Mouse (Mus musculus): ENCODE measurements around the gene Trmt44.
"Not testable (repeated sequence)": the region's sequence is repeated elsewhere in the genome, so short reads cannot be mapped to it uniquely, and the experiment has no call there.

The Trmt44 gene

GRCm38 (mm10) chr5:35584259-35584658, 9.4 kb upstream of the Trmt44 start:
- DNase-seq = not testable (repeated sequence)

DNA sequence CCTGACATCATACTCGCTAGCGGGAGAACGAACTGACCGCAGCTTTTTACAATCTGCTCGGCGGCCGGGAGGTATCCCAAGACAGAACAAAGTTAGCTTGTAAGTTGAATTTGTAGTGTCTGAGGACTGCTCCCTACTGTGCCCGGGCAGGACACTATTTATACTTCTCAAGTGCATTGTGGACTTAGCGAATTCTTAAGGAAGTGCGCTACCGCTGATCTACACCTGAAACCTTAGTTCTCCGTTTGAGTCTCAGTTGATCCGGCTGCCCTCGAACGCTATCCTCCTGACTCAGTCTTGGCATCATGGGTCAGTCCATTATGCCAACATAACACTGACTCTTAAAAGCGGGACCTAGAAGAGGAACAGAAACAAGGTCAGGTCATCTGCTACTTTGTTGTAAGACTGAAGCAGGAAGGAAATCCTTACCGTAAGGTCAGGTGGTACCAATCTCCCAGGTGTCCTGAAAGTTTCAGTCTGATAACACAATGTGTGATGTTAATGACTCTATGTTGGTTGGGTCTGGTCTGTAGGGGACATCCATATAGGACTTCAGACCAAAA, 8.4 kb upstream of the Trmt44 start:
- no peak for DNase-seq

- DNase-seq = peak; percentile 97
These were observed 7.8 kb upstream of the Trmt44 start, which contains the start of gene Acox3 for GRCm38 (mm10) chr5:35582445-35583220. Gene Acox3, plus strand, starts transcription at chr5:35583040.

DNA sequence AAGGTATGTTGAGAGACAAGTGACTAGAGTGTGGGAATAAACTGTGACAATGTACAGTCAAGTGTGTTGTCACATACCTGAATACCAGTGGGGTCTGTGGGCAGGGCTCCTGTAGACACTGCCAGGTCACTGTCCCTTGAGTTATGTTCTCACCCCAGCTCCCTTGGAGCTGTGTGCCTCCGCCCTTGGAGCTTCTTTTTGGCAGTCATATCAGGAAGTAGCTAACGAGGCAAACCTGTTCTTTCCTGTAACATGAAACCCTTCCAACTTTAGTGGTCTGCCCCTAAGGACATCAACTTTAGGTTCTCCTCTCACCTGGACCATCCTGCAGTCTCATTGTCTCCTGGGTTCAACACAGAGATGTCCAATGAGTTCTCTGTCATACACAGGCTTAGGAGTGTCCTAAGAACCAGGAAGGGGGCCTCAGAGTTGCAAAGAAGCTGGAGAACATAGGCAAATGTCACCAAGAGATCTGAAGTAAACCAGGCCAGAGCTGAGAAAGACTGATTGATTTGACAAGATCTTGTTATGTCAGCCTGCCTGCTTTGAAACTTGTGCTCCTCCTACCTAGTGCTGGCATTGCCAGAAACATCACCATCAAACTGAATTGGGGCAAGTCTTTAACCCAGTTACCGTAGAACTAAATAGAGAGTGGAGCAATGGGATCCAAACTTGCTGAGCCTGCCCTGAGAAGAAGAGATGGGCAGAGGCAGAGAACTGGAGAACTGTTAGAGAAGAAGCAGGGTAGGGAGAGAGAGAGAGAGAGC, 5.5 kb upstream of the Trmt44 start:
- DNase-seq = no peak

DNA sequence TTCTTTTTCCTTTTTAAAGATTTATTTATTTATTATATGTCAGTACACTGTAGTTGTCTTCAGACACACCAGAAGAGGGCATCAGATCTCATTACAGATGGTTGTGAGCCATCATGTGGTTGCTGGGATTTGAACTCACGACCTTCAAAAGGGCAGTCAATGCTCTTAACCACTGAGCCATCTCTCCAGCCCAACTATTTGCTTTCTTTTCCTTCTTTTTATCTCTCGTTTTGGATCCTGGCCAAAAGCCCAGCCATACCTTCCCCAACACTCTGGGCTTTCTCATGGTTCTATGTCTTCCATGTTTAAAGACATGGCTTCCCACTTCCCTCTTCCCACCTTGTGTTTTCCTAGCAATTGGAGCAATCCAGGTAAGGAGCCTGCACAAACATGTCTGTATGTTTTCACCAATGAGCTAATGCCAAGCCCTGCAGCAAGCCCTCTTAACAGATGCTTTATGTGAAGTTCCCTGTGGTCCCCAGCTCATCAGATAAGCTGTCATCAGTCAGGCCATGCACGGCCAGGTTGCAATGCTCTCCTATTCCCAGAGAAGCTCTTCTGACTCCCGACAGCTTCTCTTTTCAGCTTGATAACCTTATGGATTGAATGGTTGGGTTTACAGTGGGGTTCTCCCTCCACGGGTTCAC, 4.5 kb upstream of the Trmt44 start:
- no peak for DNase-seq

DNA sequence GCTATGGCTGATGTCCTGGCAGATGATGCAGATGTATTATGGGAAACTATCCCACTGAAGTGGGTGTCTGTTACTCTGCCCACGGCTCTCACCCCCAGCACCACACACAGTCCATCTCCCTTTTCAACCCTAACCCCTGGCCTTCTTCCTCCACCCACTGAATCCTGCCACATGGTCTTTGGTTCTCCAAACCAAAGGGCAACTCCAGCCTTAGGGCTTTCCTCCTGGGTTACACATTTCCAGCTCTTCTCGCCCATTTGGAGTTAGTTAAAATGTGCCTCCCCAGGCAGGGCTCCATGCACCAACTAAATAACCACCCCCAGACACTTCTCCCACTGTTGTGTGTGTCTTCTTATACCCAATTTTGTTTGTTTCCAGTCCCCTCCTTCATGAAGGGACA, 3.5 kb upstream of the Trmt44 start:
- DNase-seq = no peak

GRCm38 (mm10) chr5:35576409-35577020, 1.6 kb upstream of the Trmt44 start:
- DNase-seq = no peak

- DNase-seq = no peak
These were observed 3.3 kb downstream of the Trmt44 start for GRCm38 (mm10) chr5:35571546-35571945.

GRCm38 (mm10) chr5:35566632-35567031, 8.2 kb downstream of the Trmt44 start:
- no peak for DNase-seq

DNA sequence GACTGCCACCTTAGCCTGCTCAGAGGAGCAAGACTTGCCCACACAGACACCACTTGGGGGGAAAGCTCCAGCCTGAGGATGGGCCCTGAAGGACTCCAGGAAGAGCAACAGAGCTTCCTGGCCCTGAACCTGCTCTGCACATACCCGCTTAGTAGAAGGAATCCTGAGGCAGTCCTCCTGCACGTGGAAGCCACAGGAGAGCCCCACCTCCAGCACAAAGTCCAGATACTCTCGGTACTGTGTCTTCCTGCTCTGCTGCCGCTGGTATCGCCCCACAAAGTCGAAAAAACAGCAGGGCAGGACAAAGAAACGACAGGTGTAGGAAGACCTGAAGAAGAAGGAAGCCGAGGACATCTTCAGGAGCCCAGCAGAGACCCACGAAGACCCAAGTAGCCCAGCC, 9.7 kb downstream of the Trmt44 start:
- no peak for DNase-seq

DNA sequence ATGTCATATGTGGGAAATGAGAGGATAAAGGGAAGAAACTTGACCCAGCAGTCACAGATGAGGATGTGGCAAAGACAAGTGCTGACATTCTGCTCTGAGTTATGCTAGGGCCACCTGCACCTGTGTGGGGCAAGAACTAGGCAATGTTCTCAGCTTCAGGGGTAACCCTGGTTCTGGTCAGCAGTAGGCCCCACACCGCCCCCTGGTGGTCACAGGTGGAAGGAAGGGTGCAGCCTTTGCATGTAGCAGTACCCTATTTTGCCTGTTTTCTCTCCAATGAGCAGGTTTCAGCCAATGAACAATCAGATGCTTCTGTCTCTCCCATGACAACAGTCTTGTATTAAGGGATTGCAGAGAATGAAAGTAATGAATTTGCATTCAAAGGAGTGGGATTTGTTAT, 11.4 kb downstream of the Trmt44 start:
- DNase-seq = peak; percentile 61

DNA sequence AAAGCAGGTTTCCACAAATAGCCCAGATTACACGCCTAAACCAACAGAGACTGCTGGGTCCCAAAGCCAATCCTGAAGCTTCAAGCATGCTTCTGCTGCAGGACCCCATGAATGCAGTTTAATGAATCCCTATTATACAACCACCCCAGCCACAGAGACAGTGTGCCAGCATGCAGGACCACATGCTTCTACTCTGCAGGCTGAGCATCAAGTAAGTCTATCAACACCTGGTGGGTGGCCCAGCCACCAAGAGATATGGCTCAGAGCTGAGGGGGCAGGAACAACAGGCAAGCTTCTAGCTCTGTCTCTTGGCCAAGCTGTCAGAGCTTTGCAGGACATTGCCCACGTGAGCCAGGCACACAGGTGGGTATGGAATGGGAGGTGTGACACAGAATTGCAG, 12.3 kb downstream of the Trmt44 start:
- no peak for DNase-seq

- DNase-seq = no peak
These were observed 15.4 kb downstream of the Trmt44 start for GRCm38 (mm10) chr5:35559447-35559846.

- DNase-seq = no peak
These were observed 16.8 kb downstream of the Trmt44 start for GRCm38 (mm10) chr5:35557946-35558621.

DNA sequence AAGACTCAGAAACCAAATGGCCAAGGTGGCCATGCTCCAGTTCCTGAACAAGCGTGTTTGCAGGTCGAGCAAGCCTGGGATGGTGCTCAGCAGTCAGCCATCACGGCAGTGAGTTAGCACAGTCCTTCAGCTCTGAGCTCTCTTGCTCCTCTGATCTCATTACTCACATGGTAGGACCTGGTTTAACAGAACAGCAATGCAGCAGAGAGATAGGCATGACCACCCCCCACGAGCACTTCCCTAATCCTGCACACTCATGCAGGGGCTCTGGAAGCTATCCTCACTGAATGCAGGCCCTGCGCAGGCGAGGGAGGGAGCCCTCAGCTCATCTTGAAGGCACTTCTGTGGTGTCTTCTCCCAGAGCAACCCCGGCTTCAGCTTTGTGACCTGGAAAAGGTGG, 18.5 kb downstream of the Trmt44 start:
- DNase-seq = no peak

- DNase-seq = no peak
These were observed 21.9 kb downstream of the Trmt44 start for GRCm38 (mm10) chr5:35552838-35553539.

DNA sequence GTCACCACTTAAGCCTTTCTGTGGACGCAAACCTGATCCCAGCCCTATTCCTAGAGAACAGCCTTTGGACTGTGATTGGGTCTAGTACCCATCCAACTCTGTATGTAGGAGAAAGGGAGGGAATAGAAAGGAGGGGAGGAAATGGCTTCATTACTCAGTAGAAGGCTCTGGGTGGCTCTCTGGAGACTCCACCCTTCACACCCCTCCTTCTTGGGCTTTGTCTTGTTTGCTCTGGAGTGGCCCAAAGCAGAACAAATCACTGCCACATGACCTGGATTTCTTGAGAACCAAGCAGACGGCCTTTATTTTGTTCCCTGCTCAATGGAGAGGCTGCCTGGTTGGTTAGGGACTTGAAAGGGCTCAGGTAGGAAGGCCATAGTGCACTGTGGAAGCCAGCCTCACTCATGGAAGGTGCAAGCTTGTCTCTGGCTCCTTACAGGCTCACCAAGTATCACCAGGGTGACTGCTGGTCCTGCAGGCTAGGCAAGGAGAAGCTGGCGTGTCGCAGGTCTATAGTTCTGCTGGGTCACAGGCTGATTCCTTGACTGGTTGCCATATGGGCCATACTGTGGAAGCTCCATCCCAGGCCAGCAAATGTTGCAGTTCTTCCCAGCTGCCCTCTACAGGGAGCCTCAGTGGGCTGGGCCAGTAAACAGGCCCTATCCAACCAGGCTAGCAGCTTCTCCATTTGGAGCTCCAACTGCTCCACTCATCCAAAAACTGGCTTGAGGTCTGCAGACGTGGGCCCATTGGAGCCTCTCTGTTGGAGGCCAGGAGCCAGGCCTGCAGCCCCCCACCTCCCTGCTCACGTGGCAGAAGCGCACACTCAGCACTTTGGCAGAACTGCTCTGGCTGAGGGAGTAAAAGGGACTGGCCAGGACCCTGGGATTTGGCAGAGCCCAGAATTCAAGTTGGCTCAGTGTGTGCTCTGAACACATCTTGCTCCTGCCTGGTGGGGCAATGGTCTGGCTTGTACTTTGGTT, 22.7 kb downstream of the Trmt44 start:
- DNase-seq = peak; percentile 84

DNA sequence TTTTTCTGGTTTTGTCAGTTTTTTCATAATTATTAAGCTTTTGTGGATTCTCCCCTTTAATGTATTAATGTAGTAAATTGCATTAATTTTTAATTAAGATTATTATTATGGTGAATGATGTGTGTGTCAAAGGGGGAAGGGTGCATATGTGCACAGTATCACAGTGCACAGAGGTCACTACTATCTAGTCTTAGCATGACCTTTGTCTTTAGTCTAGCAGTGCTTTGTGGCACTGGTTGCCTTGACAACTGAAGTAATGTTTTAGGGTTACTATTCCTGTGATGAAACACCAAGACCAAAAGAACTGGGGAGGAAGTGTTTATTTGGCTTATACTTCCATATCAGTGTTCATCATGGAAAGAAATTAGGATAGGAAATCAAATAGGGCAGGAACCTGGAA, 28.7 kb downstream of the Trmt44 start:
- no peak for DNase-seq

DNA sequence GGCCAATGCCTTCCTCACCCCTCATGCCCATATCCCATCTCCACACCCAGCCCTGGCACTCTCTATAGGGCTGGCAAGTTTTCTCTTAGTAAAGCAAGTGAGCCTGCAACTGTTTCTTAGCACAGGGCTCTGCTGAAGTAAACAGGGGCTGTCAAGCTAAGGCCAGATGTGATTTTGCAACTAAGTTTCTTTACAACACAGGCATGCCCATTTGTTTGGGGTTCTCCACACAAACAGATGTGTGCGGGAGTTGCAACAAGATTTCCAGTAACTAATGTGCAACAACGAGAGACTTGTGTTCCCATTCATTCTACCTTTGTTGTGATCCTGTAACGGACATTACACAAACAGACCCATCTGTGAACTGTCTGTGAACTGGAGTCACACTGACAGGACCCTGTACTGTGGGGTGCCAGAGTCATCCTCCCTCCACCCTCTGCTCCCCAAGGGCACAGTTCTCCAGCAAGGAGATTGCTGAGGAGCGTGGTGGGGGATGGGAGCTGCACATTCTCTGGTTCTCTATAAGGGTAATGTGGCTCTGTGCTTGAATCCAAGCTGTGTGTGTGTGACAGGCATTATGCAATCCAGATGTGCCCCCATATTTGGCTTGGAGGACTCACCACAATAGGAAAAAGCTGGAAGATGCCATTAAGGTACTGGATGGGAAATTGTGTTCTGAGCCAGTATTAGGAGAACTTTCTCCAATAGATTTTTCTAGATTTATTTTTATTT, 33.6 kb downstream of the Trmt44 start:
- DNase-seq = no peak

- DNase-seq = no peak
These were observed 34.3 kb downstream of the Trmt44 start for GRCm38 (mm10) chr5:35540555-35540954.

Data from cerebellum, adult 9-11 months (tissue).